Mouse (Mus musculus): Measurements from ENCODE around the gene Rpl19. TPM values are rescaled to one million over a fixed set of nuclear protein-coding genes. Genes with fewer than 3 reads are reported as not detected.
A peak's percentile ranks its signal among the peaks of the same experiment; 100 is the strongest.

Gene Rpl19
- 721 and 767 TPM in 2 replicates for polyA plus RNA-seq (2014; fragmentation: Nextera tagmentation; extraction: Ambion mirVana)

GRCm38 (mm10) chr11:98026570-98027296 is at the start of gene Rpl19:
Gene Rpl19 (plus strand): TSS chr11:98026710.
- Histone ChIP-seq H3K36me3 (ENCODE audit: control insufficient read depth, insufficient read depth, low read length) (peaks cover 35% of the 10 kb centered on the region), H3K9me3 (ENCODE audit: control insufficient read depth, low read length) (no peaks in the 10 kb centered on the region), H3K4me3 (ENCODE audit: control insufficient read depth in 1 of 2, insufficient read depth in 1 of 2, low read depth in 1 of 2, low read length in 2 of 2) (peak within 1 kb of the TSS; percentile 86 to 95), H3K4me2 (ENCODE audit: low read length) (peak within 1 kb of the TSS; percentile 96), H3K27ac (replicated peaks in 1 of 2; ENCODE audit: control insufficient read depth in 1 of 2, insufficient read depth in 1 of 2, low read depth in 2 of 2, low read length in 2 of 2) (peak within 1 kb of the TSS; percentile 85 to 91), H3K4me1 (ENCODE audit: control insufficient read depth in 2 of 2, insufficient read depth in 2 of 2, low read length in 2 of 2) (peaks cover 6 to 8% of the 10 kb centered on the region in 2 experiments), H3K9ac (ENCODE audit: low read length) (peak within 1 kb of the TSS; percentile 97), H3K27me3 (ENCODE audit: control insufficient read depth, insufficient read depth, low read length) (no peaks in the 10 kb centered on the region)
- peak; percentile 74 for ATAC-seq (ENCODE audit: insufficient number of reproducible peaks, insufficient read depth, low FRiP score, low read depth)
- WGBS = under 1% methylated on average over 68 of the region's 69 CpGs

- WGBS = 66% methylated on average over 5 of the region's 5 CpGs
- Histone ChIP-seq H3K36me3 (ENCODE audit: control insufficient read depth, insufficient read depth, low read length) (no peaks in the 10 kb centered on the region), H3K4me3 (ENCODE audit: control insufficient read depth in 1 of 2, insufficient read depth in 1 of 2, low read depth in 1 of 2, low read length in 2 of 2) (no peak overlapping the region), H3K27me3 (ENCODE audit: control insufficient read depth, insufficient read depth, low read length) (0 out of 2 replicates have a peak, but pooled peaks cover 9% of the 10 kb centered on the region), H3K27ac (replicated peaks in 1 of 2; ENCODE audit: control insufficient read depth in 1 of 2, insufficient read depth in 1 of 2, low read depth in 2 of 2, low read length in 2 of 2) (no peak overlapping the region), H3K4me2 (ENCODE audit: low read length) (no peak overlapping the region), H3K4me1 (ENCODE audit: control insufficient read depth in 2 of 2, insufficient read depth in 2 of 2, low read length in 2 of 2) (no peaks in the 10 kb centered on the region), H3K9ac (ENCODE audit: low read length) (no peak overlapping the region), H3K9me3 (ENCODE audit: control insufficient read depth, low read length) (no peaks in the 10 kb centered on the region)
- no peak for ATAC-seq (ENCODE audit: insufficient number of reproducible peaks, insufficient read depth, low FRiP score, low read depth)
These were observed 48.7 kb upstream of the Rpl19 start for GRCm38 (mm10) chr11:97977797-97978196.

GRCm38 (mm10) chr11:97978392-97978791 is 48.1 kb upstream of the Rpl19 start:
- no peaks in the 10 kb centered on the region for H3K4me1 ChIP-seq (ENCODE audit: control insufficient read depth in 2 of 2, insufficient read depth in 2 of 2, low read length in 2 of 2)
- no peak overlapping the region for H3K27ac ChIP-seq (replicated peaks in 1 of 2; ENCODE audit: control insufficient read depth in 1 of 2, insufficient read depth in 1 of 2, low read depth in 2 of 2, low read length in 2 of 2)
- 0 out of 2 replicates have a peak, but pooled peaks have one; percentile 1 for ATAC-seq (ENCODE audit: insufficient number of reproducible peaks, insufficient read depth, low FRiP score, low read depth)
- H3K9me3 ChIP-seq (ENCODE audit: control insufficient read depth, low read length) = no peaks in the 10 kb centered on the region
- no peaks in the 10 kb centered on the region for H3K36me3 ChIP-seq (ENCODE audit: control insufficient read depth, insufficient read depth, low read length)
- H3K27me3 ChIP-seq (ENCODE audit: control insufficient read depth, insufficient read depth, low read length) = 0 out of 2 replicates have a peak, but pooled peaks cover 9% of the 10 kb centered on the region
- no peak overlapping the region for H3K4me2 ChIP-seq (ENCODE audit: low read length)
- H3K9ac ChIP-seq (ENCODE audit: low read length) = no peak overlapping the region
- WGBS = 76% methylated on average over 13 of the region's 13 CpGs
- no peak overlapping the region for H3K4me3 ChIP-seq (ENCODE audit: control insufficient read depth in 1 of 2, insufficient read depth in 1 of 2, low read depth in 1 of 2, low read length in 2 of 2)

GRCm38 (mm10) chr11:97979824-97980495 is 46.5 kb upstream of the Rpl19 start:
- Histone ChIP-seq H3K36me3 (ENCODE audit: control insufficient read depth, insufficient read depth, low read length) (no peaks in the 10 kb centered on the region), H3K9me3 (ENCODE audit: control insufficient read depth, low read length) (no peaks in the 10 kb centered on the region), H3K4me2 (ENCODE audit: low read length) (no peak overlapping the region), H3K4me1 (ENCODE audit: control insufficient read depth in 2 of 2, insufficient read depth in 2 of 2, low read length in 2 of 2) (no peaks in the 10 kb centered on the region), H3K27ac (replicated peaks in 1 of 2; ENCODE audit: control insufficient read depth in 1 of 2, insufficient read depth in 1 of 2, low read depth in 2 of 2, low read length in 2 of 2) (no peak overlapping the region), H3K27me3 (ENCODE audit: control insufficient read depth, insufficient read depth, low read length) (peaks cover 20% of the 10 kb centered on the region), H3K9ac (ENCODE audit: low read length) (no peak overlapping the region), H3K4me3 (ENCODE audit: control insufficient read depth in 1 of 2, insufficient read depth in 1 of 2, low read depth in 1 of 2, low read length in 2 of 2) (no peak overlapping the region)
- whole genome bisulfite sequencing = 65% methylated on average over 10 of the region's 10 CpGs
- ATAC-seq (ENCODE audit: insufficient number of reproducible peaks, insufficient read depth, low FRiP score, low read depth) = no peak

GRCm38 (mm10) chr11:97980531-97980966 is 46.0 kb upstream of the Rpl19 start:
- Histone ChIP-seq H3K36me3 (ENCODE audit: control insufficient read depth, insufficient read depth, low read length) (no peaks in the 10 kb centered on the region), H3K27ac (replicated peaks in 1 of 2; ENCODE audit: control insufficient read depth in 1 of 2, insufficient read depth in 1 of 2, low read depth in 2 of 2, low read length in 2 of 2) (no peak overlapping the region), H3K9ac (ENCODE audit: low read length) (no peak overlapping the region), H3K4me2 (ENCODE audit: low read length) (no peak overlapping the region), H3K4me3 (ENCODE audit: control insufficient read depth in 1 of 2, insufficient read depth in 1 of 2, low read depth in 1 of 2, low read length in 2 of 2) (no peak overlapping the region), H3K4me1 (ENCODE audit: control insufficient read depth in 2 of 2, insufficient read depth in 2 of 2, low read length in 2 of 2) (no peaks in the 10 kb centered on the region), H3K9me3 (ENCODE audit: control insufficient read depth, low read length) (no peaks in the 10 kb centered on the region), H3K27me3 (ENCODE audit: control insufficient read depth, insufficient read depth, low read length) (peaks cover 25% of the 10 kb centered on the region)
- 57% methylated on average over 9 of the region's 9 CpGs for WGBS
- no peak for ATAC-seq (ENCODE audit: insufficient number of reproducible peaks, insufficient read depth, low FRiP score, low read depth)

- WGBS = 86% methylated on average over 9 of the region's 9 CpGs
These were observed 43.8 kb upstream of the Rpl19 start for GRCm38 (mm10) chr11:97982721-97983120.

GRCm38 (mm10) chr11:97983506-97983905 is 43.0 kb upstream of the Rpl19 start:
- WGBS = 80% methylated on average over 3 of the region's 3 CpGs
- H3K9me3 ChIP-seq (ENCODE audit: control insufficient read depth, low read length) = no peaks in the 10 kb centered on the region
- no peak for ATAC-seq (ENCODE audit: insufficient number of reproducible peaks, insufficient read depth, low FRiP score, low read depth)
- peaks cover 0 to 9% of the 10 kb centered on the region in 2 experiments; a peak in 1 of 4 replicates for H3K4me1 ChIP-seq (ENCODE audit: control insufficient read depth in 2 of 2, insufficient read depth in 2 of 2, low read length in 2 of 2)
- peaks cover 35% of the 10 kb centered on the region for H3K27me3 ChIP-seq (ENCODE audit: control insufficient read depth, insufficient read depth, low read length)
- no peak overlapping the region for H3K4me3 ChIP-seq (ENCODE audit: control insufficient read depth in 1 of 2, insufficient read depth in 1 of 2, low read depth in 1 of 2, low read length in 2 of 2)
- no peaks in the 10 kb centered on the region for H3K36me3 ChIP-seq (ENCODE audit: control insufficient read depth, insufficient read depth, low read length)
- no peak overlapping the region for H3K9ac ChIP-seq (ENCODE audit: low read length)
- H3K27ac ChIP-seq (replicated peaks in 1 of 2; ENCODE audit: control insufficient read depth in 1 of 2, insufficient read depth in 1 of 2, low read depth in 2 of 2, low read length in 2 of 2) = no peak overlapping the region
- H3K4me2 ChIP-seq (ENCODE audit: low read length) = no peak overlapping the region

More at GRCm38 (mm10) chr11:97982721-97983120, 43.8 kb upstream of the Rpl19 start:
- Histone ChIP-seq H3K27me3 (ENCODE audit: control insufficient read depth, insufficient read depth, low read length) (peaks cover 35% of the 10 kb centered on the region), H3K4me1 (ENCODE audit: control insufficient read depth in 2 of 2, insufficient read depth in 2 of 2, low read length in 2 of 2) (peaks cover 0 to 9% of the 10 kb centered on the region in 2 experiments; a peak in 1 of 4 replicates), H3K9ac (ENCODE audit: low read length) (no peak overlapping the region), H3K4me3 (ENCODE audit: control insufficient read depth in 1 of 2, insufficient read depth in 1 of 2, low read depth in 1 of 2, low read length in 2 of 2) (no peak overlapping the region), H3K4me2 (ENCODE audit: low read length) (no peak overlapping the region), H3K27ac (replicated peaks in 1 of 2; ENCODE audit: control insufficient read depth in 1 of 2, insufficient read depth in 1 of 2, low read depth in 2 of 2, low read length in 2 of 2) (no peak overlapping the region), H3K36me3 (ENCODE audit: control insufficient read depth, insufficient read depth, low read length) (no peaks in the 10 kb centered on the region), H3K9me3 (ENCODE audit: control insufficient read depth, low read length) (no peaks in the 10 kb centered on the region)
- ATAC-seq (ENCODE audit: insufficient number of reproducible peaks, insufficient read depth, low FRiP score, low read depth) = no peak
